Mouse (Mus musculus): Measurements from ENCODE around the gene Mal.

- TF ChIP-seq POLR2A (IDR thresholded peaks at IDR 0.05; ENCODE audit: control insufficient read depth, extremely low read depth, insufficient read depth, low read length, poor library complexity): no peak
- TF ChIP-seq CTCF (IDR thresholded peaks at IDR 0.05; ENCODE audit: borderline replicate concordance, control insufficient read depth, extremely low read depth, insufficient read depth, low read length, poor library complexity): no peak
Measured at GRCm38 (mm10) chr2:127705267-127705666, 48.8 kb upstream of the Mal start.

Data from thymus, adult 2 months (tissue).